Mouse (Mus musculus): ENCODE measurements at regions not wholly inside any gene's neighbourhood (a gene's known extent, or its start where the extent isn't known, plus 50 kb on each side); places are given as distances from the start of the nearest gene placed in this dataset.

DNA sequence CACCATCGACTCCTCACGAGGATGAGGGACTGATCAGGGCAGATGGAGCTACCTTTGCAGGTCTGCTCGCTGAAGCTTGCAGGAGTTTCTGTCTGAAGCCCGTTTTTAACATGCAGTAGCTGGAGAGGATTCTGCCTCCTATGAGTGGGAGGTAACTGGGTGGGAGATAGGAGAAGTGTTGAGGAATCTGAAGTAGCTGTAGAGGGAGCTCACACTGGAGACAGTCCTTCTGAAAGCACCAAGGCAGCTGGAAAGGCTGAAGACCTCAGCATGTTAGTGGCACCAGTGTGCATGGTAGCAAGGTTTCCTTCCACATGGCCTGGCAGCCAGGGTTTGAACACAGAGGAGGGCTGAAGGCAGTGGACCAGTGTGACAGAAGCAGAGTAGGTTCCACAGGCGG lies 254.5 kb downstream of the Drd1 start:
- WGBS, result 82% methylated on average over 5 of the region's 5 CpGs
- Histone ChIP-seq H3K9ac (ENCODE audit: low read depth, low read length) (no peak overlapping the region), H3K4me2 (replicated peaks; ENCODE audit: low read depth) (no peak overlapping the region), H3K27me3 (replicated peaks; ENCODE audit: control insufficient read depth, insufficient read depth, low read length) (no peaks in the 10 kb centered on the region), H3K4me1 (replicated peaks; ENCODE audit: control insufficient read depth, insufficient read depth, low read length) (no peaks in the 10 kb centered on the region), H3K9me3 (ENCODE audit: control insufficient read depth) (no peaks in the 10 kb centered on the region), H3K4me3 (ENCODE audit: low read depth, low read length) (no peak overlapping the region), H3K27ac (ENCODE audit: low read depth, low read length) (no peak overlapping the region), H3K36me3 (ENCODE audit: control insufficient read depth, insufficient read depth) (no peaks in the 10 kb centered on the region)
- TF ChIP-seq CTCF (IDR thresholded peaks at IDR 0.05; ENCODE audit: low read depth), result no peak
- ATAC-seq, result no peak

DNA sequence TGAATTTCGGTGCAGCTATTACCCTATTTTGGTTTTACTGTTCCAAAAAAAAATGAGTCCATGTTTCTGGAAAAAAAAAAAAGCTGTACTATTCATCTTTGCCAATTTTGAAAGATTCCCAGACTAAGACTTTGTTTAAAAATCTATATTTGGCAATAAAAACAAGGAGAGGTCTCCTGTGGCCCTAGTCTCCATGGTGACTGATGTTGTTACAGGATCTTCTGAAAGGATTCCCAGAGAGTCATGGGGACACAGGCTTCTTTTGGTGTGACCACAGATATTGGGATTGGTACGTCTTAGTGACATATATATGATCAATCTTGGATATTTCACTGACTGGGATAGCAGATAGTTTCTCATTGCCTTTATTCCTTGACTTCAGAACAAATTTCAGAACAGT lies 266.7 kb downstream of the Drd1 start:
- no peak overlapping the region for H3K9ac ChIP-seq (ENCODE audit: low read depth, low read length)
- no peak overlapping the region for H3K4me2 ChIP-seq (replicated peaks; ENCODE audit: low read depth)
- no peak overlapping the region for H3K27ac ChIP-seq (ENCODE audit: low read depth, low read length)
- no peaks in the 10 kb centered on the region for H3K36me3 ChIP-seq (ENCODE audit: control insufficient read depth, insufficient read depth)
- no peak for TF ChIP-seq CTCF (IDR thresholded peaks at IDR 0.05; ENCODE audit: low read depth)
- no peaks in the 10 kb centered on the region for H3K9me3 ChIP-seq (ENCODE audit: control insufficient read depth)
- no peaks in the 10 kb centered on the region for H3K27me3 ChIP-seq (replicated peaks; ENCODE audit: control insufficient read depth, insufficient read depth, low read length)
- H3K4me3 ChIP-seq (ENCODE audit: low read depth, low read length), result no peak overlapping the region
- no peaks in the 10 kb centered on the region for H3K4me1 ChIP-seq (replicated peaks; ENCODE audit: control insufficient read depth, insufficient read depth, low read length)
- no peak for ATAC-seq
- WGBS, result 62% methylated on average over 2 of the region's 2 CpGs

DNA sequence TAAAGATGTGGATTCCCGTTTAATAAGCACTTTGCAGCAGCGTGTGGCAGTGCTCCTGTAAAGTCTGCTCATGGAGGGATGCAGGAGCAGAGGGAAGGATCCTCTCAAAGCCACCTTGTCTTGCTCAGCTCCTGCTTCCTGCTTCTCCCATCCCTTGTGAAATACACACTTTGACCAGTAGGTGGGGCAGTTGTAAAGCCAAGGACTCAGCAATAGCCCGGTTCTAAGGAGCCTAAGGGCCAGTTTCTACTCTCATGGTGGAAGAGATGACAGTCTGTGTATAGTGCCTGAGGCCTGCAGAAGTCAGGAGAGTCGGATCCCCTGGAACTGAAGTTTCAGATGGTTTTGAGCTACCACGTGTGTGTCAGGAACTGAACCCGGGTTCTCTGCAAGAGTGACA lies 272.0 kb downstream of the Drd1 start:
- no peaks in the 10 kb centered on the region for H3K36me3 ChIP-seq (ENCODE audit: control insufficient read depth, insufficient read depth)
- H3K9me3 ChIP-seq (ENCODE audit: control insufficient read depth), result no peaks in the 10 kb centered on the region
- no peaks in the 10 kb centered on the region for H3K27me3 ChIP-seq (replicated peaks; ENCODE audit: control insufficient read depth, insufficient read depth, low read length)
- H3K4me3 ChIP-seq (ENCODE audit: low read depth, low read length), result no peak overlapping the region
- no peak overlapping the region for H3K27ac ChIP-seq (ENCODE audit: low read depth, low read length)
- TF ChIP-seq CTCF (IDR thresholded peaks at IDR 0.05; ENCODE audit: low read depth), result peak; percentile 96
- H3K4me2 ChIP-seq (replicated peaks; ENCODE audit: low read depth), result no peak overlapping the region
- 23% methylated on average over 6 of the region's 6 CpGs for WGBS
- no peak for ATAC-seq
- H3K9ac ChIP-seq (ENCODE audit: low read depth, low read length), result no peak overlapping the region
- H3K4me1 ChIP-seq (replicated peaks; ENCODE audit: control insufficient read depth, insufficient read depth, low read length), result no peaks in the 10 kb centered on the region

DNA sequence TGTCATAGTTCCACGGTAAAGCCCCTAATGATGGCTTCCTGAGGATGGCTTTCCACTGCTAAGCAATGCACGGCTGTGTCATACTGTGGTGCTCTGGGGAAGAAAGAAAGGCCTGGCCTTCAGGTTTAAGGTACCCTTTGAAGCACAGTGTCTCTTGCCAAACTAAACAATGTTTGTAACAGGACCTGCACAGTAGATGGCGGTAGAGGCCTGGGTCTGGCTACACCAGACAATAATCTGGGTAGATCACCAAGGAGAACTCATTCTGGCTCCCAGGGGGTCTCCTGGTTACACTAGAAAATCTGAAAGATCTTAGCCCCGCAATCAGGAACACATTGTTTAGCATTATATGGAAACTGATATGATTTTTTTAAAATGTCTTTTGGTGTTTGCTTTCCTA lies 276.4 kb downstream of the Drd1 start:
- Histone ChIP-seq H3K4me1 (replicated peaks; ENCODE audit: control insufficient read depth, insufficient read depth, low read length) (no peaks in the 10 kb centered on the region), H3K9ac (ENCODE audit: low read depth, low read length) (no peak overlapping the region), H3K4me2 (replicated peaks; ENCODE audit: low read depth) (no peak overlapping the region), H3K9me3 (ENCODE audit: control insufficient read depth) (no peaks in the 10 kb centered on the region), H3K36me3 (ENCODE audit: control insufficient read depth, insufficient read depth) (no peaks in the 10 kb centered on the region), H3K27ac (ENCODE audit: low read depth, low read length) (no peak overlapping the region), H3K4me3 (ENCODE audit: low read depth, low read length) (no peak overlapping the region), H3K27me3 (replicated peaks; ENCODE audit: control insufficient read depth, insufficient read depth, low read length) (no peaks in the 10 kb centered on the region)
- peak; percentile 74 for TF ChIP-seq CTCF (IDR thresholded peaks at IDR 0.05; ENCODE audit: low read depth)
- no peak for ATAC-seq
- 55% methylated on average over 4 of the region's 4 CpGs for WGBS

- Histone ChIP-seq H3K4me2 (replicated peaks; ENCODE audit: low read depth) (no peak overlapping the region), H3K36me3 (ENCODE audit: control insufficient read depth, insufficient read depth) (no peaks in the 10 kb centered on the region), H3K4me3 (ENCODE audit: low read depth, low read length) (no peak overlapping the region), H3K9ac (ENCODE audit: low read depth, low read length) (no peak overlapping the region), H3K27me3 (replicated peaks; ENCODE audit: control insufficient read depth, insufficient read depth, low read length) (no peaks in the 10 kb centered on the region), H3K9me3 (ENCODE audit: control insufficient read depth) (no peaks in the 10 kb centered on the region), H3K27ac (ENCODE audit: low read depth, low read length) (no peak overlapping the region), H3K4me1 (replicated peaks; ENCODE audit: control insufficient read depth, insufficient read depth, low read length) (no peaks in the 10 kb centered on the region)
- no peak for TF ChIP-seq CTCF (IDR thresholded peaks at IDR 0.05; ENCODE audit: low read depth)
- ATAC-seq, result no peak
- 82% methylated on average over 11 of the region's 11 CpGs for WGBS
Measured at GRCm38 (mm10) chr13:53776421-53776820, 279.1 kb downstream of the Drd1 start.

- H3K4me3 ChIP-seq (ENCODE audit: low read depth, low read length), result no peak overlapping the region
- no peak overlapping the region for H3K9ac ChIP-seq (ENCODE audit: low read depth, low read length)
- no peaks in the 10 kb centered on the region for H3K4me1 ChIP-seq (replicated peaks; ENCODE audit: control insufficient read depth, insufficient read depth, low read length)
- no peaks in the 10 kb centered on the region for H3K36me3 ChIP-seq (ENCODE audit: control insufficient read depth, insufficient read depth)
- no peak overlapping the region for H3K4me2 ChIP-seq (replicated peaks; ENCODE audit: low read depth)
- no peaks in the 10 kb centered on the region for H3K9me3 ChIP-seq (ENCODE audit: control insufficient read depth)
- TF ChIP-seq CTCF (IDR thresholded peaks at IDR 0.05; ENCODE audit: low read depth), result peak; percentile 74
- WGBS, result 42% methylated on average over 5 of the region's 5 CpGs
- H3K27ac ChIP-seq (ENCODE audit: low read depth, low read length), result no peak overlapping the region
- ATAC-seq, result no peak
- H3K27me3 ChIP-seq (replicated peaks; ENCODE audit: control insufficient read depth, insufficient read depth, low read length), result no peaks in the 10 kb centered on the region
Measured at GRCm38 (mm10) chr13:53775687-53776086, 279.8 kb downstream of the Drd1 start.

GRCm38 (mm10) chr13:53764613-53765243 lies 290.8 kb downstream of the Drd1 start:
- Histone ChIP-seq H3K9ac (ENCODE audit: low read depth, low read length) (no peak overlapping the region), H3K4me2 (replicated peaks; ENCODE audit: low read depth) (no peak overlapping the region), H3K27ac (ENCODE audit: low read depth, low read length) (no peak overlapping the region), H3K36me3 (ENCODE audit: control insufficient read depth, insufficient read depth) (no peaks in the 10 kb centered on the region), H3K27me3 (replicated peaks; ENCODE audit: control insufficient read depth, insufficient read depth, low read length) (no peaks in the 10 kb centered on the region), H3K9me3 (ENCODE audit: control insufficient read depth) (no peaks in the 10 kb centered on the region), H3K4me1 (replicated peaks; ENCODE audit: control insufficient read depth, insufficient read depth, low read length) (no peaks in the 10 kb centered on the region), H3K4me3 (ENCODE audit: low read depth, low read length) (no peak overlapping the region)
- 20% methylated on average over 13 of the region's 13 CpGs for WGBS
- TF ChIP-seq CTCF (IDR thresholded peaks at IDR 0.05; ENCODE audit: low read depth), result peak; percentile 92
- ATAC-seq, result no peak
